Mouse (Mus musculus) embryonic facial prominence, embryonic 15.5 days (tissue): ENCODE results near the gene Sf3b3. TPM values are rescaled to one million over a fixed set of nuclear protein-coding genes. Genes with fewer than 3 reads are reported as not detected.
A peak's percentile ranks its signal among the peaks of the same experiment; 100 is the strongest.

Experiments
- ATAC-seq: fragments of 200-750 bp; cut with Nextera tagmentation; 2 replicates; pipeline ENCODE4 v1.8.0; 2017; ENCODE audit warnings: low read depth, moderate TSS enrichment; ENCODE audit not compliant: insufficient number of reproducible peaks, low FRiP score, low TSS enrichment
- H3K27ac ChIP-seq: fragments of 300-500 bp; sonication (generic); replicated peaks from 2 replicates; pipeline ENCODE4 v1.5.1; 2015; ENCODE audit warnings: mild to moderate bottlenecking, inconsistent platforms
- H3K27me3 ChIP-seq: fragments of 300-500 bp; sonication (generic); 2 replicates; pipeline ENCODE4 v1.6.1; 2015; ENCODE audit warnings: inconsistent platforms
- H3K36me3 ChIP-seq: fragments of 300-500 bp; sonication (generic); 2 replicates; pipeline ENCODE4 v1.6.1; 2015; ENCODE audit warnings: mild to moderate bottlenecking, inconsistent platforms
- H3K4me1 ChIP-seq: fragments of 300-500 bp; sonication (generic); 2 replicates; pipeline ENCODE4 v1.6.1; 2015; ENCODE audit warnings: inconsistent platforms
- H3K4me2 ChIP-seq: fragments of 300-500 bp; sonication (generic); replicated peaks from 2 replicates; pipeline ENCODE4 v1.6.1; 2015; ENCODE audit warnings: mild to moderate bottlenecking, inconsistent platforms
- H3K4me3 ChIP-seq: fragments of 300-500 bp; sonication (generic); replicated peaks from 2 replicates; pipeline ENCODE4 v1.5.1; 2015; ENCODE audit warnings: mild to moderate bottlenecking, inconsistent platforms
- H3K9ac ChIP-seq: fragments of 300-500 bp; sonication (generic); 2 replicates; pipeline ENCODE4 v1.6.1; 2015; ENCODE audit warnings: inconsistent platforms
- H3K9me3 ChIP-seq: fragments of 300-500 bp; sonication (generic); replicated peaks from 2 replicates; pipeline ENCODE4 v1.6.1; 2016; ENCODE audit warnings: inconsistent platforms
- WGBS: fragments of 180-500 bp; shearing (Covaris S2); methylation state at CpG from one replicate; pipeline ENCODE4 v1.1.7; 2015; 5-methylcytosine and 5-hydroxymethylcytosine counted together
- polyA plus RNA-seq: library from polyadenylated mRNA; unstranded; fragments of >200 nt; fragmentation: Nextera tagmentation; extraction: Ambion mirVana; gene quantifications from 2 replicates; pipeline ENCODE4 v1.2.1, GENCODE M21; 2015

The Sf3b3 gene
- polyA plus RNA-seq, 1 experiment from 2014 or later = 130 TPM

DNA sequence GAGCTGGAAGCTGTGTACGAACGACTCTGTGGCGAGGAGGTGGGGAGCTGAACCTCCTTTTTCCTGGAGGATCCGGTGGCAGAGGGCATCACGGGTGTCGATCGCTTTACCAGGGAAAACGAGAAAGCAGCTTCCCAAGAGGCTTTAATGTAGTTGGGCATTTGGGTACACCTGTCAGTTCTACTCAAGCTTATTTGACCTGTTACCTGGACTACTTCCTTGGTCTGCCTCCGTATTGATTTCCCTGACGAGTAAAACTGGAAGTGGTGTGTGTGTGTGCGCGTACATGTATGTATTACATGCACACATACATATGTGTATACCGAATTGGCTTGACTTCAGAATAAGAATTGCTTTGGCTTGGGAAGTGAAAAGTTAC is 573 bp upstream of the Sf3b3 start:
- Histone ChIP-seq H3K27ac (peak overlapping the region; percentile 92), H3K27me3 (no peaks in the 10 kb centered on the region), H3K9ac (peak overlapping the region; percentile 70), H3K36me3 (peaks cover 51% of the 10 kb centered on the region), H3K9me3 (no peaks in the 10 kb centered on the region), H3K4me2 (peak overlapping the region; percentile 75), H3K4me3 (peak overlapping the region; percentile 69), H3K4me1 (peaks cover 15% of the 10 kb centered on the region)
- 1% methylated on average over 13 of the region's 13 CpGs for WGBS
- no peak for ATAC-seq

DNA sequence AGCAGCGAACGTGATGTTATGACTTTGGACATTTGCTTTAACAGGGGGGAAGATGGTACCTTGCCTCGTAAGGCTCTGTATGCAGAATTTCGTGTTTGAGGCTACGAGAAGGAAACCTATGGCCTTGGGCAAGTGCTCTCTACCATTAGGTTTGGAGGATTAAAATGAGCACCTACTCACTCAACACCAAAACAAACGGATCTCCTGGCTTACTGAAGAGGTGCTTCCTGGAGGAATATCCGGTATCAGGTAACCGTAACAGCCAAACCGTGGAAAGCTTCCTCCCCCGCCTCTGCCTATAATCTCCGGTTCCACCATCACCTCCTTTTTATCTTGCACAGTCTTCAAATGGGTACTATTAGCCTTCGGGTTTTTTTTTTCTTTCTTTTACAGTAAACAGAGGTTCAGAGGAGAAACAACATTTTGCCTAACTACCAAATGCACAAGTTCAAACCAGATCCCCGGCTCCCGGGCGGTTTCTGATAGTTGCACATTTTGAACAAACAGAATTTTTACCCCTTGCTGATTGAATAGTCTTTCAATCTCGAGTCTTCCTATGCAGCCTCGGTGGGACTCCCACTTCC is 674 bp downstream of the Sf3b3 start:
- ATAC-seq = no peak
- H3K9me3 ChIP-seq = no peaks in the 10 kb centered on the region
- peak overlapping the region; percentile 75 for H3K4me2 ChIP-seq
- peaks cover 15% of the 10 kb centered on the region for H3K4me1 ChIP-seq
- peak overlapping the region; percentile 60 for H3K9ac ChIP-seq
- peak overlapping the region; percentile 92 for H3K27ac ChIP-seq
- peaks cover 49% of the 10 kb centered on the region for H3K36me3 ChIP-seq
- peak overlapping the region; percentile 69 for H3K4me3 ChIP-seq
- WGBS = 5% methylated on average over 17 of the region's 17 CpGs
- H3K27me3 ChIP-seq = no peaks in the 10 kb centered on the region

- ATAC-seq = no peak
- WGBS = 75% methylated on average over 3 of the region's 3 CpGs
- H3K27ac ChIP-seq = no peak overlapping the region
- peak overlapping the region; percentile 69 for H3K4me3 ChIP-seq
- H3K9ac ChIP-seq = no peak overlapping the region
- peaks cover 49% of the 10 kb centered on the region for H3K36me3 ChIP-seq
- peak overlapping the region; percentile 75 for H3K4me2 ChIP-seq
- H3K27me3 ChIP-seq = no peaks in the 10 kb centered on the region
- H3K4me1 ChIP-seq = peaks cover 15% of the 10 kb centered on the region
- no peaks in the 10 kb centered on the region for H3K9me3 ChIP-seq
Observed at GRCm38 (mm10) chr8:110844941-110845340, 1.6 kb downstream of the Sf3b3 start.

- Histone ChIP-seq H3K36me3 (peaks cover 60% of the 10 kb centered on the region), H3K4me2 (no peak overlapping the region), H3K9ac (no peak overlapping the region), H3K9me3 (no peaks in the 10 kb centered on the region), H3K27me3 (no peaks in the 10 kb centered on the region), H3K4me1 (peaks cover 13% of the 10 kb centered on the region), H3K27ac (no peak overlapping the region), H3K4me3 (no peak overlapping the region)
- 44% methylated on average over 5 of the region's 5 CpGs for WGBS
- ATAC-seq = no peak
Observed at GRCm38 (mm10) chr8:110843207-110843606, 3.4 kb downstream of the Sf3b3 start.

DNA sequence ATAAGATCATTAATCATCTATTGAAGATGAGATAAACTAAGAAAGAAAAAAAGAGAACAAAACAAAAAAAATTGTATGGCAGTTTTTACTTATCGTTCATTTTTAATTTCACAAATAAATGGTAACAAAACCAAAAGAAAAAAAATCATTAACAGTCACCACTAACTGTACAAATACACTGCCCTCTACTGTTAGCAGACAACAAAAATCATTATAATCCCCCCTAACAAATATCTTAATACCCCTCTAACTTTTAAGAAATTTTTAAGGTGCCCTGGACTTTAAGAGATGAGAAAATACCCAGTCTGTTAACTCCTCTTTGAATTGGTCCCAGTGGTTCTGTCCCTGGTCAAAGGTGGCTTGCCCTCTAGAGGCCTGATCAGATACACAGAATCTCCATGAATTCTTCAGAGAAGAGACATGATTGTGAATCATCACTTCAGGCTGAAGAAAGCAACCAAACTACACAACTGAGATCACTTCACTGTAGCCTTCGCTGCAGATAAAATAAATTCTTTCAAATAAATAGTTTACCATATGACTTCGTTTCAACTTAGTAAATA is 4.5 kb downstream of the Sf3b3 start:
- Histone ChIP-seq H3K9ac (no peak overlapping the region), H3K36me3 (peaks cover 71% of the 10 kb centered on the region), H3K9me3 (no peaks in the 10 kb centered on the region), H3K27me3 (no peaks in the 10 kb centered on the region), H3K4me1 (peaks cover 6% of the 10 kb centered on the region; the same call in 1 of the 2 replicates), H3K27ac (no peak overlapping the region), H3K4me2 (no peak overlapping the region), H3K4me3 (no peak overlapping the region)
- whole genome bisulfite sequencing = 93% methylated on average over 3 of the region's 3 CpGs
- ATAC-seq = no peak

DNA sequence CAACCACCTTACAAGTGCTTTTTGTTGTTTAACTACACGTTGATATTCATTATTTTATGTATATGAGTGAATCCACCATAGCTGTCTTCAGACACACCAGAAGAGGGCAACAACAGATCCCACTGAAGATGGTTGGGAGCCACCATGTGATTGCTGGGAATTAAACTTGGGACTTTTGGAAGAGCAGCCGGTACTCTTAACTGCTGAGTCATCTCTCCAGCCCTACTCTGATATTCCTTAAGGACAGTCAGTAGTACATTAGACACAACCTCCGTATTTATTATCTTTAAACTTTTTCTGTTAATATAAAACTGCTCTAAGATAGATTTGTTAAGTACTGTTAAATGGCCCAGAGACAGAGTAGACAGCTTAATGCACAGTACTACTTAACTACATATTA is 14.6 kb downstream of the Sf3b3 start:
- ATAC-seq = no peak
- no peak overlapping the region for H3K9ac ChIP-seq
- no peak overlapping the region for H3K4me3 ChIP-seq
- no peaks in the 10 kb centered on the region for H3K27me3 ChIP-seq
- H3K27ac ChIP-seq = no peak overlapping the region
- no peaks in the 10 kb centered on the region for H3K4me1 ChIP-seq
- peaks cover 94% of the 10 kb centered on the region for H3K36me3 ChIP-seq
- 88% methylated on average over 3 of the region's 3 CpGs for WGBS
- no peak overlapping the region for H3K4me2 ChIP-seq
- no peaks in the 10 kb centered on the region for H3K9me3 ChIP-seq

DNA sequence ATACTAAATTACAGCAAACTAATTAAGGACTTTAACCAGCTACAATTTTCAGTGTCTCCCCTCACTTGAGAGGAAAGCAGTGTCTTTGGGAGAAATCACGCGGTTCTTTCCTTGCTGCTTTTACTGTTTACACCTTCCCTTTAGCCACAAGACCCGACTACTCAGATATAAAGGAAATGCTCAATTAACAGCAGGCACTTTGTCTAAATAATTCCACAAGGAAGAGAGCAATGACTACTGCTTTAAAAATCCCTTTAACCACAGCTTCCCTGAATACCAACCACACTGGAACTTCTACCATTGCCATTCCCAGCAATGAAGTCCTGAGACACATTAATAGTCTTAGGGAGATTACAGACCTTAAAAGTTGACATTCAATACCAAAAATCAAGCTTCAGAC is 18.1 kb downstream of the Sf3b3 start:
- no peak for ATAC-seq
- H3K27me3 ChIP-seq = no peaks in the 10 kb centered on the region
- no peaks in the 10 kb centered on the region for H3K9me3 ChIP-seq
- H3K4me1 ChIP-seq = no peaks in the 10 kb centered on the region
- no peak overlapping the region for H3K4me2 ChIP-seq
- no peak overlapping the region for H3K9ac ChIP-seq
- H3K4me3 ChIP-seq = no peak overlapping the region
- H3K36me3 ChIP-seq = peaks cover 96% of the 10 kb centered on the region
- WGBS = 82% methylated on average over 3 of the region's 3 CpGs
- no peak overlapping the region for H3K27ac ChIP-seq

GRCm38 (mm10) chr8:110824861-110825260 is 21.7 kb downstream of the Sf3b3 start:
- 87% methylated on average over 1 of the region's 1 CpGs for WGBS
- Histone ChIP-seq H3K9ac (no peak overlapping the region), H3K27ac (no peak overlapping the region), H3K9me3 (no peaks in the 10 kb centered on the region), H3K4me1 (no peaks in the 10 kb centered on the region), H3K4me2 (no peak overlapping the region), H3K27me3 (no peaks in the 10 kb centered on the region), H3K4me3 (no peak overlapping the region), H3K36me3 (peaks cover 99% of the 10 kb centered on the region)
- no peak for ATAC-seq

DNA sequence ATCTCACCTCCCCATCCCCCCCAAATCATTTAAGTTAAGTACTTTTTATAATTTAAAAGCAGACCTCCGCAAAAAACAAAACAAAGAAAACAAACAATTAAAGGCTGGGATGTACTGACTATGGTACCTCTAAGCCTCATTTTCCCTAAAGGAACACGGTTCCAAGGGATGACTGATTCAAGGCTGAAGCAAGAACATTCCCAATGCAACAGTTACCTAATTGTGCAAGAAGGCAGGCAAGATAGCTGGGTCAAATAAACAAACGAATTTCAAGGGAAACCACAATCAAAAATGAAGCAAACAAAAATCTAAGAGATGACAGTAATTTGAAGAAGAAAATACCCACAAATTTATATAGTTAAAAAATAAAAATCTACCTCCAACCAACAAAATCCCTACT is 24.6 kb downstream of the Sf3b3 start:
- no peak overlapping the region for H3K4me3 ChIP-seq
- H3K27me3 ChIP-seq = no peaks in the 10 kb centered on the region
- no peaks in the 10 kb centered on the region for H3K4me1 ChIP-seq
- 86% methylated on average over 3 of the region's 3 CpGs for WGBS
- H3K9ac ChIP-seq = no peak overlapping the region
- H3K27ac ChIP-seq = no peak overlapping the region
- no peak overlapping the region for H3K4me2 ChIP-seq
- H3K36me3 ChIP-seq = peaks cover 98% of the 10 kb centered on the region
- H3K9me3 ChIP-seq = no peaks in the 10 kb centered on the region
- no peak for ATAC-seq

- Histone ChIP-seq H3K27me3 (no peaks in the 10 kb centered on the region), H3K27ac (no peak overlapping the region), H3K36me3 (peaks cover 97% of the 10 kb centered on the region), H3K4me3 (no peak overlapping the region), H3K4me2 (no peak overlapping the region), H3K4me1 (no peaks in the 10 kb centered on the region), H3K9ac (no peak overlapping the region), H3K9me3 (no peaks in the 10 kb centered on the region)
- ATAC-seq = no peak
- 89% methylated on average over 2 of the region's 2 CpGs for WGBS
Observed at GRCm38 (mm10) chr8:110820257-110820656, 26.3 kb downstream of the Sf3b3 start.

GRCm38 (mm10) chr8:110818593-110818992 is 28.0 kb downstream of the Sf3b3 start:
- Histone ChIP-seq H3K4me2 (no peak overlapping the region), H3K27ac (no peak overlapping the region), H3K36me3 (peaks cover 98% of the 10 kb centered on the region), H3K27me3 (no peaks in the 10 kb centered on the region), H3K4me3 (no peak overlapping the region), H3K4me1 (no peaks in the 10 kb centered on the region), H3K9ac (no peak overlapping the region), H3K9me3 (no peaks in the 10 kb centered on the region)
- no peak for ATAC-seq
- 81% methylated on average over 3 of the region's 3 CpGs for WGBS

- ATAC-seq = no peak
- no peak overlapping the region for H3K4me3 ChIP-seq
- no peak overlapping the region for H3K4me2 ChIP-seq
- WGBS = 89% methylated on average over 1 of the region's 1 CpGs
- no peaks in the 10 kb centered on the region for H3K4me1 ChIP-seq
- H3K27ac ChIP-seq = no peak overlapping the region
- no peaks in the 10 kb centered on the region for H3K9me3 ChIP-seq
- peaks cover 98% of the 10 kb centered on the region for H3K36me3 ChIP-seq
- no peaks in the 10 kb centered on the region for H3K27me3 ChIP-seq
- no peak overlapping the region for H3K9ac ChIP-seq
Observed at GRCm38 (mm10) chr8:110816990-110817389, 29.6 kb downstream of the Sf3b3 start.
